Mouse (Mus musculus) adrenal gland, postnatal 10 days (tissue): ENCODE data around the gene Itga1. TPM values are rescaled to one million over a fixed set of nuclear protein-coding genes. Genes with fewer than 3 reads are reported as not detected.

Experiments used
- DNase-seq: peaks from one replicate; pipeline ENCODE4 v3.0.0; 2021; ENCODE audit warnings: mixed read lengths
- total RNA-seq, 2 experiments: library from RNA; stranded (reverse); gene quantifications; 2 replicates each; pipeline ENCODE4 v1.2.3; 2021

The Itga1 gene
- total RNA-seq, 2 experiments from 2014 or later = 42.4 to 59.2 TPM

DNA sequence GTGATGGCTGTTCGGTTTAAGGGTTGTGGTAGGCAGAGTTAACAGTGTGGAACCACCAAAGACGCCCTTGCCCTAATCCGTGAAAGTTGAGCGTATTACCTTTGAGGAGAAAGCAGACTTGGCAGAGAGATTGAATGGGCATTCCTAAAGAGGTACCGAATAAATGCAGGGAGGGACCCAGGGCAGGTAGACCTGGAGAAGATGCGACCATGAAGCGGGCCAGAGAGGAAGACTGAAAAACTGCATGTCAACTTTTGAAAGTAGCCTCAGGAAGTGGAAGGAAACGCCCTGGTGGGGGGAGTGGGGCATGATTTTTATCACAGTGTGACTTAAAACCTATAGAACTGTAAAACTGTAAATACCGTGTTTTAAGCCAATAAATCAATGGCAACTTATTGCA lies 2.4 kb downstream of the Itga1 start:
- no peak for DNase-seq

DNA sequence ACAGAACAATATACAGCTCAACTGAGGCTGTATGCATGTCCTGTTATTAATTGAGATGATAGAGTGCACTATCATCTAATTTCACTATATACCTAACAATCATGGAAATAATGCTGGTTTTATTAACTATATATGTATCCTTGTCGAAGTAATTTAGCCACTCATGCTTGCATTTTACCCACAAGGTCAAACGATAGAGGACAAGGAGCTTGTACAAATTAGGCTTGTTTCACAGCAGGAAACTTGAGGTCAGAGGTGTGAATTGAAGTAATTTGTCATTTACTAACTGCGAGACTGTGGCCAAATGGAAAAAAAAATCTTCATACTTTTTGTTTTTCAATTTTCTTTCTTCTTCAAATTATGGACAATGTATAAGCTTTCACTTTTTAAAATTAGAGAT lies 3.5 kb downstream of the Itga1 start:
- no peak for DNase-seq

DNA sequence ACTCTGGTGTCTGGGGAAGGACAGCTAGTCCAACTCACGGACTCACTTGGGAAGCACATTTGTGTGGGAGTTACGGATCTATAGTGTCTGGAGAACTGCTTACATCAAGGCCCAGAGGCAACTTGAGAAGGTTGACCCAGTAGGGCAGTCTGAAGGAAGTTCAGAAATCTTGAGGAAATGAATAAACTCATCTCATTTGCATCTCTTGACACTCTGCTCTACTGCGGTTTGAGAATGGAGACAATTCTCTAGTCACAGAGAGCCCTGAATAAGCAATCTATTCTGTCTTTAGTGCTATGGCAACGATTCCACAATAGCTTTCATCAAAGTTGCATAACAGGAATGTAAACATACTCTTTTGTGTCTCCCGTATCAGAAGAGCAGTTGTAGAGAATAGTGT lies 4.8 kb downstream of the Itga1 start:
- DNase-seq = no peak

DNA sequence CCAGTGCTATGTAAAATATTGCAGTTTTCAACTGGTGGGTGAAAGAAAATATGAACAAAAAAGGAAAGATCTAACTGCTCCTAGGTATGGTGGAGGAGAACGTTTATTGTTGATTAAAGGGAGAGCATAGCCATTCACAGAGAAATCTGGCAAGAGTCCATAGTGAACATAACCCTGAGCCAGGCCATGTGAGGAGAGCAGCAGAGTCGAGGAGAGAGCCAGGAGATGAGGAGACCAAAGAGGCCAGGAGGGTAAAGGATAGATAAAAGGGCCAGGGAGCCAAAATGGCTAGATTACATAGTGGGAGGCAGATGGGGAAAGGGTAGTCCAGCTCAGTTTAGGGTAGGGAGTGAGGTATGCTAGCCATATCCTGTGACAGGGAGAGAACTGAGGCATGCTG lies 5.5 kb downstream of the Itga1 start:
- peak; percentile 38 for DNase-seq

DNA sequence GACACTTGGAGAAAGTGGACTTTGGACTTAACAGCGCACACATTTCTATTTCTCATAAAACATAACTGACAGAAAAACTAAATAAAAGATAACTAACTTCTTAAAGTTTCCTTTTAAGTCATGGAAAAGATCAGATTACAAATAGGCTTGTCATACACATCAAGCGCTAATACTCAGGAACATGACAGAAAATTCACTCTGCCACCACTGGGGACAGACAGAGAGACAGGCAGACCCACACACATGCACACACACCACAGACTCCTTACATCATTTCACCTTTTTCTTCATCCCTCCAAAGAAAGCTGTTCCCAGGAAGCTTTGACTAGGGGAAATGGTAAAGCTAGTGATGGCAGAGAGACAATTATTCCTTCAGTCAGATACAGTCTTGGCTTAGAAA lies 6.4 kb downstream of the Itga1 start:
- no peak for DNase-seq

DNA sequence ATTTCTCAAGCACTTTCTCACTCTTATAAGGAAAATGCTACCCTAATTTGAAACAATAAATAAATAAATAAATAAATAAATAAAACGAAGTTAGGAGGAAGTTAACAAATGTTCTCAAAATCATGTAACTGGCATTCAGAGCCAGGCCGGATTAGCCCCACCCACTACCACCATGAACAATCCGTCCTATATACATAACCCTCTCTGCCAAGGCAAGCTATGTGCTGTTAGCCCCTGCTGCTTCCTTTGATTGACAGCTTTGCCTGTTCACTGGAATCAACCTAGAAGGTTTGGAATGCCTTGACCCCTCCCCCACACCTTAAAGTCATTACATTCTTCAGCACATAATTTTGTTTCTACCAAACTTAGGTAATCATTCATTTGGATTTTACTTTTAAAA lies 10.3 kb downstream of the Itga1 start:
- DNase-seq = no peak

DNA sequence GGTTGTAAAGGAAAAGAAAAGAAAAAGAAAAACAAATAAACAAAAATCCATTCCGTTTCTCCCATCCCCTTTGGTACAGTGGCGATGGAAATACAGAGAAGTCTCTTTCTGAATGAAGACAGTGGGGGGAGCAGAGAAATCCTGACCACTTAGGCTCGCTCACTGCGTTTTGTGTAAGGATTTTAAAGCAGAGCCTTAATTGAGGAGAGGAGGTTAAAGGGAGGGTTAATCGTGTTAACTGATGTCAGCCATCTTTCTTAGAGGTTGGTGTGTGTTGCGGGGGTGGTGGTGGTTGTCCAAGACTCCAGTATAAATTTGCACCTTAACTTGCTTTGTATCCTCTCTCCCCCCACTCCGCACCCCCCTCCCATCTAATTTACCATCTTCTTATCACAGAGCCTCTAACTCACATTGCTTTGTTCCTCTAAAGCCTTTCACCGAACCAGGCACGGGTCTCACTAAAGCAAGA lies 10.8 kb downstream of the Itga1 start:
- no peak for DNase-seq

DNA sequence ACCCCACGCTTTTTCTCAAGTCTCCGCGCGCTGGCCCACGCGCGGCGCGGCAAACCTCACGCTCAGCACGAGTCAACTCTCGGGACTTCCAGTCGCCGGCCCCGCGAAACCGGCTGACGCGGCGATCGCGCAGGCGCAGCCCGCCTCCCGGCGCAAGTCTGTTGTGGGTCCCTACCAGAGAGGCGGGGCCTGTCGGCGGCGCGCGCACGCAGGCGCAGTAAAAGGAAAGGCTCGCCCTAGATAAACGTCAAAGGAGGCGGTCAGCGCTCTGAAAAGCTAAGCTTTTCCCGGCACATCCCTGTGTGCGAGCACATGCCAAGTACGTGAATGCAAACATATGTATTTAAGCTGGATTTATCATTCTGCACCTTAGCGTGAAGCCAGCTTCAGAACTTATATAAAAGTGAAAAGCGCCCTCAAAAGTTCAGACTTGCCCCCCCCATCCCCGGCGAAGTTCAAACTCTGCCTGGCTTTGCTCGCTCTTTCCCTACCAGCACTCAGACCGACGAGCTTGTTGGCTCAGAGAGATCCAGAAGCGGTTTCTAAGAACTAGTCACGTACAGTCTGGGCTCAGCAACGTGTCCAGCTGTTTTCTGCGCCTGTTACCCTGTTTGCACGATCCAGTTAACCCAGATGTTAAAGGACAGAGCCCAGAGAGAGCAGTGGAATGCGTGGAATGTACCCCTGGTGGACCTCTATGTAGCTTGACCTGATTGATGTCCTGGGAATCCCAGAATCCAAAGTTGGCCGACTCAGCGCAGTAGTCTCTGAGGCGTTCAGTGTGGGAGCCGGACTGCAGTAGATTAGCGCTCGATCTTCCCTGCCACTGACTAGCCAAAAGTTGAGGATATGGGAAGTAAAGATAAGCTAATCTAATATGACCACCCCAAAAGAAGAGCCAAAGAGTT lies 11.4 kb downstream of the Itga1 start, which contains the start of gene Pelo:
Gene Pelo (minus strand): TSS at position 118 of the 908 bp plus-strand sequence.
- DNase-seq = peak; percentile 98

DNA sequence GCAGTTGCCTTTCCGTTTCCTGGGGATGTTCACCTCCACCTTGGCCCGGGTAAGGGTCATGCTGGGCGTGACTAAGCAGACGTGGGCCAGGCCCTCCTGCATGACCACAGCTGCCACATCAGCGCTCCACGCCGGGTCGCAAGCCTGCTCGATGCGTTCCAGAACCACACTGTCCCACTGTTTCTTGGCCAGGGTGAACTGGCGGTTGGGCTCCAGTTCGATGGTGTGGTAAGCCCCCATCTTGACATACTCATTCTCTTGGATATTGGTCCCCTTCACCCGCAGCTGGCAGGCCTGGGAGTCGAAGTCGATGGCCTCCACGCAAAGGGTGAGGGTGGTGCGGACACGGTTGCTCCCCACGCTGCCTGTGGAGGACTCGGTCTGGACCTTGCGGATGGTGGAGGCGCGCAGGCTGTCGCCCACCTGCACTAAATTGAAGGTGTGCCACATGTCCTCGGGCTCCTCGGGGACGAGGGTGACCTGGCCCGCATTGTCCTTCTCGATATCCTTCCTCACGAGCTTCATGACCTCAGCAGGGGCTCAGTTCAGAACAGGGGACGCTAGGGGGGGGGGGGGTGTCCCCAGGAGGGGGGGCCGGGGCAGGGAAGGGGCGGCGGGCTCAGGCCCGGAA lies 12.3 kb downstream of the Itga1 start:
- DNase-seq = peak; percentile 46

DNA sequence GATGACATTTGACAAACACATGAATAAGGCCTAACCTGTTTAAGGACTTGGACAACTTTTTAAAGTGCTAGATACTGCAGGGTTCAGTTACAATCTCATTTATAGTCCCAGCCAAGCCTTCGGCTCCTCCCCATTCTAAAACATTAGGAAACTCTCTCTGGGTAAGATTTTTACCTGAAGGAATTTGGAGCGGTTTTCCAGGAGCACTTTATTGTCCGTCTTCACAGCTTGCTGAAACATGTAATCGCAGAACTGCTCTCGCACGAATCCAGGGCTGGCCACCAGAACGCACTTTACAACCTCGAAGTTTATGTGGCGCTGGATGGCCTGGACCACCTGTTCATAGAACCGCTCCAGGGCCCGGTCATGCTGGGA lies 12.8 kb downstream of the Itga1 start:
- DNase-seq = no peak

DNA sequence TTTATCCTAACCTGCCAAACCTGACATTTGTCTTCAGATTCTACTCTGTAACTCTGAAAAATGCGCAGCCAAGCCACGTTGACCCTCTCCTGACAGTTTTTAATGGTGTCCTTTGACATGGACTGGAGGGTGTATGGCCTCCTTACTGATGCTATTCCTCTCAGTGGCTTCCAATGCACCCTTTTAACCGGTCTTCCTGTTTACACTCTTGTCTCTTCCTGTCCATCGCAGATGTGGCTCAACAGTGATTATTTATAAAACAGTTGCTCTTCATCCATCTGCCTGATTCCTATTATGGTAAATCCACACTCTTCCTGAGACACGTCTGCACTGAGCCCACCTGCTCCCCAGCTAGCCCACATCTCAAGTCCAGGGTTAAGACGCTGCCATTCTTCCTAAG lies 15.8 kb downstream of the Itga1 start:
- no peak for DNase-seq

DNA sequence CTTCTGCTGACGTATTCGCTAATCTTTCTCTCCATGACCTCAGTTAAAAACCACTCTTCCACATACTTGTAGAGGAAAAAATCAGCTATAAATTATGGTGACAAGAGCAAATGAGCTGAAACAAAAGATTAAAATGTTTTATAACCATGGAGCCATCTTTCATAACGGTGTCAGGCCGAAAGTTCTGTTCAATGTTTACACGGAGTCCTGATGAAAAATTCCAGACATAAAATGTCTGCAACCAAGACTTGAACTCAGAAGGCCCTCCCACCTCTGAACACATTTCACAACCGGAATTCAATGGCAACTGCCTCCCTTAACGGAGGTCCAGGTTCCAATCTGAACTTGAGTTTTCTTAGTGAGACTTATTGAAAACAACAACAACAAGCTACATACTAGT lies 19.4 kb downstream of the Itga1 start:
- DNase-seq = no peak

DNA sequence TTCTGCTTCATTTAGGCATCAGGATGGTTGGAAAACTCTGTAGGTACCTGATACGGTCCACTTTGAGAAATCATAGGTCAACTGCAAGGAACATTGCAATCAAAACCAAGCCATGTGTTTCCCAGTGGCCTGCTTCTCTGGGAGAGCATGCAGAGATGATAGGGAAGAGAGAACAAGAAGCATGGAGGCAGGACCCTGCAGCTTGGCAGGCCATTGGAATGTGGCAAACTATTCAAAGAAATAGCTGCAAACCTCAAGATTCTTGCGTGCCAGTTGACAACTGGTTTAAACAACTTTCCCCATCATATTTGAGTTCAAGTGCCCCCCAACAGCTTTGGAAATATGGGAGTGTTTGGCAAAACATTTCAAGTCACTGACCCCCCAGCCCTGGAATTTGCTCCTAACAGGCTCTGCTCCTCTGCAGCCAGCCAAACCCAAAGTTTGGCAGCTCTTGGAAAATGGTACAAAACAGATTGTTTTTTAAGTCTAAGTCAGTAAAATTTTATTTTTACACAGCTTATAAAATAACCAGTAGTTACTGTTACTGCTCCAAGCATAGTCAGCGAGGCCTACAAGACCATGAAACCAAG lies 21.7 kb downstream of the Itga1 start:
- DNase-seq = no peak

DNA sequence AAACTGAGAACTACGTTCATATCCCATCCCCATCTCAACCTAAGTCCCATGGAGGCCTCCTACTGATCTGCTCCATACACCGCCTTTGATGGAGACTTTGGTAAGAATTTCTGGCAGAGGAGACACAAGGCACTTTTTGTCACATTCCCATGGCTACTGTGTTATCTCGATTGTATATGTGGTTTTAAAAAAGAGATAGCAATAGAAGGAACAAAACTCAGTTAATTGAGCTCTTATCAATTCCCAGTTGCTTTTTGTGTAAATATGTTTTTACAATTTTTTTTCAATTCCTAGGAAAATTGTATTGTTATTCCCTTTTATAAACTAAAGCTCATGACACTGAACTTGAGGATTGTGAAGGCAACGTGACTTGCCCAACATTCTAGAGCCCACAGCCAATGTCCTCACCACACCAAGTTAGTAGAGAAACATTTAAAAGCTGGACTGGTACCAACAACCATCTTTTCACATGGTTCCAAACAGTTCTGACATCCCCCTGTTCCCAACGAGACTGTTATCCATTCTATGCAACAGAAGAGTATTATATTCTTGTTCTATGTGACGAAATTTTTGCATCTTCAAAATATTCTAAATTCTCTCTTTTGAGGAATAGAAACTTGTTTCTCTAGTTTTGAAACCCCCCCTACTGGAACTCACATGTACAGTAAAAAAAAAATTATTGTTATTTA lies 22.6 kb downstream of the Itga1 start:
- DNase-seq = no peak

DNA sequence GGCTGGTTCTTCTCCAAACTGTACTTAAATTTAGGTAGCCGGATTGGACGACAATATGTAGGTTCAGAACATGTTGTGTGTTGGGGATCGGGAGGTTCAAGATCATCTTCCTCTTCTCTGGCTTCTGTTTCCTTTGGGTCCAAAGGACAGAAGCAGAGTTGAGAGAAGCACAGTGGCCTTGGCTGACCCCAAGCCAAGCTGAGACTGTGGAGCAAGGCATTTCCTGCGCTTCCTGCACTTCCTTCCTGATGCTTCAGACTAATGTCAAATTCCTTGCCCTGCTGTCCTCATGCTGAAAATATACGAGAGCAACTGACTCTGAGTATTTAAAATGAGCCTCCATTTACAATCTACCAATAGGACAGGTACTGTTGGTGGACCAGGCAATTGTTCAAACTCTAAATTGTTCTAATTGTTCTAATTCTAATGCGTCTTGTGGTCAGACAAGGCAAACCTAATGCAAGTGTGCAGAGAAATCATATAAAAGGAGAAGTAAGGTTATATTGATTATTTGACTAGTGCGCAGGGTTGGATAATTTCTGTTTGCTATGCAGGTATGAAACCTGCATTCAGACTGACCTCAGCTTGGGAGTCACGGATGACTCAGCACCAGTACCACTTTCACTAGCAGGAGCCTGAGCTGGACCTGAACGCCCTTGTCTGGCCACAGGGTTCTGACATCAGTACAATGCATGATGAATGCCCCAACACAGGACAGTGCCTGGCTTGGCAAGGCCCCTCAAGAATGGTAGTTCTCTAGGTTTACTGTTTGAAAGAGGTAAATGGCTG lies 24.2 kb downstream of the Itga1 start:
- DNase-seq = no peak

DNA sequence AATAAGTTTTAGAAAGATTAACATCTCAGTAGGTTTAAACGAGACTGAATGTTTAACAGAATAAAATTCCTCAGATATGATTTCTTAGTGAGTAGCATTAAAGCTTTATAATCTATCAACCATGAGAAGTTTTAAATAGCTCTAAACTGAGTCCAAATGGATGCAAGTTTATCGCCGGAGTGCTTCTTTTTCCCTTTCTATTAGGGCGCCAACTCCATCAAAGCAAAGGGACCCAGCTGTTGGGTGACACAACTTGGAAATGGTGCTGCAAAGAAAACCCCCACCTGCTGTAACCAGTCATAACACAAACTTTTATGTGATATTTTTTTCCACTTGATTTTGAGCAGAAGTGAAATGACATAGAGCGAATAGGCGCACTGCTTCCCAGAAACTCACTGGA lies 29.4 kb downstream of the Itga1 start:
- no peak for DNase-seq

DNA sequence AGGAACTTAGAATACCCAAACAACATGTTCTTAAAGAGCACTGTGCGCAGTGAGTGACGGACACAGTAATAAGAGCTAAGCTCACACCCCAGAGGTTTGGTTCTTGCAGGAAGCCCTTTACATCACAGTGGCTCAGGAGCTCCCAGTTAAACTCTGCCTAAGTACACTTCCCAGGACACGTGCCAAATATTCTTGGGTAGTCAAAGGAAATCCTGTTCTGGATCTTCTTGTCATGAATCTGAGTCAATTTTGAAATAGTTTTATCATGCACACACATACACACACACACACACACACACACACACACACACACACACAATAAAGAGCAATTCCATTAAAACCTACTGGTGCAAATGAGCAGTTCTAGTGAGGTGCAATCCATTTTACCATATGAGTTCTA lies 30.3 kb downstream of the Itga1 start:
- DNase-seq = peak; percentile 31

DNA sequence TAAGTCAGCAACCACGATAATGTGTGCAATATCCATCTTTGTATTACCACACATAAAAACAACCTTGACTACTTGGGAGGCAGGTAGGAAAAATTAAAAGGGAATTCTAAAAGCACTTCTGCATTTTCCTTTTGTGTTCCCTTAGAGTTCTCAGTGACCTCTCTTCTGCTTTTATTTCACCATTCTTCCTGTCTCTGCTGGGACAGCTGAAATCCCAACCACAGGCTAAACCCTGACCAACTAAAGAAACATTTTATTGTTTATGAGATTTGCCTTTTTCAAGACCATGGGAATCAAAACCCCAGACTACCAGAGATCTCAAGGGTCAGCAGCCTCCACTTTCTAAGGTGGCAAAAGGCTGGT lies 33.8 kb downstream of the Itga1 start:
- DNase-seq = no peak

DNA sequence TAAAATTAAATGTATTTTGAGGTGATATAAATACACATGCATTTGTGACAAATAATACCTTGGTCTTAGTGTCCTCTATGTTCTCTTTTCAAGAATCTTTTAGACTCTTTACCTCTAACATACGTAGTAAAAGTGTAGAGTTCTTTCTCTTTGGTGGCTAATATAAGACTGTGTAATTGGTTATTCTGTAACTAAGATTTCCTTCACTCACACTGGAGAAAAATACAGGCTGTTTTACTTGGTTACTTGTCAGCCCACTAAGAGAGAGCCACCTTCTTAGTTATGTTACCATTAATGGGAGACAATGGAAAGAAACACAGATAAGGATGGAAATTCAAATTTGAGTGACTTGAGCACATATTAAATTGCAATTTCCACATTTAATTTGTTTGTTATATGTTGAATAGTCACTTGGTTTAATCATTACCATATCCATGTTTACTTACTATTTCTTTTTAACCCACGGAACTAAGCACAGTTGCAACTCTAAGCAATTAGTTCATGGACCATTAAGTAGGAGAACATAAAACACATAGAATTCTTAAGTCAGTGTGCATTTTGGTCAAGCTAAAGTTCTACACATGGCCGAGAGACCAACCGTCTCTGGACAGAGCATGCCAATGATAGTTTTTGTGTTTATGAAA lies 34.3 kb downstream of the Itga1 start:
- no peak for DNase-seq

DNA sequence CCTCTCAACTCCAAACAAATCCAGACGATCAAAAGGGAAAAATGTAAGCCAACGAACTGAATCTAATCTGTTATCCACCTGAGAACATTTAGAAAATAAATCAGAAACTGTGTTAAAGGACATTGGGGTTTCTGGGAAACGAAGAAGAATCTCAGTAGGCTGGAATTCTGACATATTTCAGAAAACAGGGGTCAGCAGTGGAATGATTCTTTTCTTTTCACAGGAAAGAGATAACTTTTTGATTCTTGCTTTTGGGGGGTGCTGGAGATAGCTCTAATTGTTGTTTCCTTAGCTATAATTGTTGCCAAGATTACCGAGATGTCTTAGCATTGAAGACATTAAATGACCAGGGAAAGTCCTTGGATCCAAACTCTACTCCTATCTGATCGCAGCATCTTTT lies 44.2 kb downstream of the Itga1 start:
- DNase-seq = no peak

DNA sequence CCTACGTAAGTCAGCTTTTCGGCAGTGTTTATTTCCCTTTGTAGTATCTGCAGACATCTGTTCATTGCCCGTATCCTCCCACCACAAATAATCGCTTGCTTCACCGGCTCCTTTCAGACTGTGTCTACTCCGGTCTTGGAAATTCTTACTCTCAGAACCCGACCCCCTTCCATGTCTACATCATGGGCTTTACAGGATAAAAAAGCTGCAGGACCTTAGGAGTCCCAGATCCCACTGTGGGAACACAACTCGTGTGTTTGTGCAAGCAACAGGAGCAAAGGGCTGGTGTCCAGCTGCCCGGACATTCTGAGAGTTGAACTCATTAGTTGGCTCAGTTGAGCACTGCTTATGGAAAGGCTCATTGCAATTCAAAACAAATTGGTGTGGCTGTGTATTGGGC lies 47.0 kb downstream of the Itga1 start:
- DNase-seq = no peak

DNA sequence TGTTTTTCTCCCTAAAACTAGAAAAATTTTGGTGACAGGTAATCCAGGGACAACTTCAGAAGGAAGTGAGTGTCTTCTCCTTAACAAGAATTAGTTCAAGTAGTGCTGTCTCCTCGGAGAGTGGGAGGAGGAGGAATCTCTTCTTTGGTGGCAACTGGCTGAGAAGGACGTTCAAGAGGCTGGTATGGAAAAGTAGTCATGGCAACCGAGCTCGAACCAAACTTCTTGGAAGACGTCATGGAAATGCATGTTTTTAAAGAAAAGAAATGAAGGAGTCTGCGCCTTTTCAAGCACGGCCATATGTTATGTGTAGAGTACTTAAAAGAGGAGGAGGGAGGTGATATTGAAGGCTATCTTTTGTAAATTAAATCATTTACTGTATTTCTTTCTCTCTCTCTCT lies 49.2 kb downstream of the Itga1 start:
- no peak for DNase-seq
